Mouse (Mus musculus): ENCODE measurements around the gene Xrra1. TPM values are rescaled to one million over a fixed set of nuclear protein-coding genes. Genes with fewer than 3 reads are reported as not detected.

The Xrra1 gene
- polyA plus RNA-seq, 1 experiment = not detected

DNA sequence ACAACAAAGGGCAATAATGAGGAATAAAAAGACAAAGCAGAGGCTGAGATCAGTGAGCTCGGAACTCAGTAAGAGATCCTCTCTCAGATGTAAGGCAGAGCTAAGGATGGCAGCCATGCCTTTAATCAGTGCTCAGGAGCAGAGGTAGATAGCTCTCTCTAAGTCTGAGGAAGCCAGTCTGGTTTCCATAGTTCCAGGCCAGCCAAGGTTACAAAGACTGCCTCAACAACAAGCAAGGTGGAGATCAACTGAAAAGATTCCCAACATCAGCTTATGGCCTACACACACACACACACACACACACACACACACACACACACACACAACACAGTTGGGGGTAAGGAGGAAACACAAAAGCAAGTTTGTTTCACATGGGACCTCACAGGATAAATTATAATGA, 7.8 kb upstream of the Xrra1 start:
- Histone ChIP-seq H3K27ac (ENCODE audit: insufficient read depth, low read depth, low read length) (no peak overlapping the region), H3K36me3 (ENCODE audit: control insufficient read depth, insufficient read depth, low read length) (peaks cover 34% of the 10 kb centered on the region), H3K4me3 (ENCODE audit: low read depth, low read length) (no peak overlapping the region), H3K4me1 (ENCODE audit: control insufficient read depth, insufficient read depth, insufficient read length, low read length) (no peaks in the 10 kb centered on the region; the same call in 1 of the 2 replicates), H3K27me3 (ENCODE audit: control insufficient read depth, insufficient read depth, low read length) (no peaks in the 10 kb centered on the region)
- WGBS = 64% methylated on average over 1 of the region's 1 CpGs
- no peak for TF ChIP-seq POLR2A (IDR thresholded peaks at IDR 0.05; ENCODE audit: low read depth, low read length)
- no peak for TF ChIP-seq CTCF (IDR thresholded peaks at IDR 0.05; ENCODE audit: extremely low read depth, insufficient read length, insufficient replicate concordance, low read depth, low read length)

DNA sequence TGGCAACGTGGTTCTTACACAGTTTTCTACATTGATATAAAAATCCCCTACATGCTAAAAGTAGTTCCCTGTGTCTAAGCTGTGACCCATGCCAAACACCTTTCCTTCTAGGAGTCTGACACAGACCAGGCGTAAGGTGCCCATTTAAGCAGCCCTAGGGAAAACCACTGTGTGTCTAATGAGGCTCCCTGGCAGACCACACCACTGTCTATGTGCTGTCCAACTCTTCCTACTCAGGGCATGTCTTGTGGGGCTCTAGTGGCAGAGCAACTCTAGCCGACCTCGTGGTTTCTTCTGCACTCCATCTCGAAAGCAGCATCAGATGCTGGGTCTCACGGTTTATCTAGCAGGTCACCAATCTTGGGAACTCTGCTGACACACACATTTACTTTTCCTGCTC, 7.3 kb upstream of the Xrra1 start:
- TF ChIP-seq CTCF (IDR thresholded peaks at IDR 0.05; ENCODE audit: extremely low read depth, insufficient read length, insufficient replicate concordance, low read depth, low read length) (no peak), POLR2A (IDR thresholded peaks at IDR 0.05; ENCODE audit: low read depth, low read length) (no peak)
- H3K36me3 ChIP-seq (ENCODE audit: control insufficient read depth, insufficient read depth, low read length) = peaks cover 31% of the 10 kb centered on the region
- WGBS = 73% methylated on average over 6 of the region's 6 CpGs
- H3K27ac ChIP-seq (ENCODE audit: insufficient read depth, low read depth, low read length) = no peak overlapping the region
- H3K4me3 ChIP-seq (ENCODE audit: low read depth, low read length) = no peak overlapping the region
- no peaks in the 10 kb centered on the region for H3K27me3 ChIP-seq (ENCODE audit: control insufficient read depth, insufficient read depth, low read length)
- no peaks in the 10 kb centered on the region for H3K4me1 ChIP-seq (ENCODE audit: control insufficient read depth, insufficient read depth, insufficient read length, low read length)

DNA sequence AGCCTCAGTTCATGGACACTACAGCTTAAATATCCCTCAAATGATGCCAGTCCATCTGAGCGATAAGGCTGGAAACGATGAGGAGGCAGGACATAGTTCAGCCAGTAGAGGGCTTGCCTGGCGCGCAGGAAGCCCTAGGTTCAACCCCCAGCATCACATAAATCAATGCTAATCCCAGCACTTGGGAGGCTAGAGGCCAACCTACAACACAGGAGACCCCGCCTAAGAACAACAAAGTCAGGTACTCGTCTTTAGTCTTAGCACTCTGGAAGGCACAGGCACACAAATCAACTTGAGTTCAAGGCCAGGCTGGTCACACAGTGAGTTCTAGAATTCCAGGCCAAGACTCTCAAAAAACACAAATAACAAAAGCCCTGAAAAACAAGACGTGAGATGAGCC, 5.6 kb upstream of the Xrra1 start:
- 84% methylated on average over 7 of the region's 7 CpGs for WGBS
- Histone ChIP-seq H3K4me1 (ENCODE audit: control insufficient read depth, insufficient read depth, insufficient read length, low read length) (peaks cover 6% of the 10 kb centered on the region; the same call in 1 of the 2 replicates), H3K4me3 (ENCODE audit: low read depth, low read length) (no peak overlapping the region), H3K27me3 (ENCODE audit: control insufficient read depth, insufficient read depth, low read length) (no peaks in the 10 kb centered on the region), H3K36me3 (ENCODE audit: control insufficient read depth, insufficient read depth, low read length) (peaks cover 19% of the 10 kb centered on the region), H3K27ac (ENCODE audit: insufficient read depth, low read depth, low read length) (no peak overlapping the region)
- TF ChIP-seq POLR2A (IDR thresholded peaks at IDR 0.05; ENCODE audit: low read depth, low read length) = no peak
- TF ChIP-seq CTCF (IDR thresholded peaks at IDR 0.05; ENCODE audit: extremely low read depth, insufficient read length, insufficient replicate concordance, low read depth, low read length) = no peak

DNA sequence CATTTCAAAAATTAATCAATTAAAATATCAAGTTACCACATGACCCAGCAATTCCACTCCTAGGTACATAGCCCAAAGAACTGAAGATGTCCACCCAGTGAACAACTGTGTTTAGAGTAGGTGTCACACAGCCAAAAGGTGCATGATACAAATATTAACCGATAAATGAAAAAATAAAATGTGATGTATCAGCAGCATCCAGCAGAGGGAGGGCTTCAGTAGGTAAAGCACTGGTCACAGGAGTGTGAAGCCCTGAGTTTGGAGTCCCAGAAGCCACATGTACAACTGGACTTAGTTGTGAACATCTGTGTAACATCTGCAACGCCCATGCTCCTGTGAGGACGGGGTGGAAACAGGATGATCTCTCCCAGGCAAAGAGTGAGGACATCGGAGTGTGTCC, 4.6 kb upstream of the Xrra1 start:
- no peak overlapping the region for H3K27ac ChIP-seq (ENCODE audit: insufficient read depth, low read depth, low read length)
- peaks cover 6% of the 10 kb centered on the region; the same call in 1 of the 2 replicates for H3K4me1 ChIP-seq (ENCODE audit: control insufficient read depth, insufficient read depth, insufficient read length, low read length)
- 80% methylated on average over 4 of the region's 4 CpGs for WGBS
- TF ChIP-seq POLR2A (IDR thresholded peaks at IDR 0.05; ENCODE audit: low read depth, low read length) (no peak), CTCF (IDR thresholded peaks at IDR 0.05; ENCODE audit: extremely low read depth, insufficient read length, insufficient replicate concordance, low read depth, low read length) (no peak)
- peaks cover 15% of the 10 kb centered on the region for H3K36me3 ChIP-seq (ENCODE audit: control insufficient read depth, insufficient read depth, low read length)
- no peak overlapping the region for H3K4me3 ChIP-seq (ENCODE audit: low read depth, low read length)
- no peaks in the 10 kb centered on the region for H3K27me3 ChIP-seq (ENCODE audit: control insufficient read depth, insufficient read depth, low read length)

DNA sequence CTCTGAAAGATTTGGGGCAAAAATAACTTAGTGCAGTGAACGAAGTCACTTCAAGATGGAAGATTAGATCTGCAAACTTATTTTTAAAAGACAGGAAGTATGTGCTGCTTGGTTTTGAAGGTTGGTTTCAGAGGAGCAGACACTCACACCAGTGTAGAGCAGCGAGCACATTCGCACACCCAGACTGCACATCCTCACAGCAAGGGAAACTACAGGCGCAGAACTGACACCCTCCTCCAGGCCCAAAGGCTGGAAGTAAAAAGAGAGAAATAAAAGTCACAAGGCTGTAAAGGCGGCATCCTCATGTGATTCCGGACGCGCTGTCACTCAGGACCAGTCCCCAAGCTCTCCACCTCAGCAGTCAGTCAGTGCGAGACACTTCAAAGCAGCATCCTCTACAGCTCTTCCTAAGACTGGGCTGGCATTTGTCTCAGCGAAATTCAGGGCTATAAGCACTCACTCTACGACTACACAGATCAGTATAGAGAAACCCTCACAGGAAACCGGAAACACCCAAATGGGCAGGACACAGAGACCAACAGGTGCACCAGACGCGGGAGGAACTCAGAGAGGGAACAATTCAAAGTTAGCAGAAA, 2.6 kb upstream of the Xrra1 start:
- Histone ChIP-seq H3K27ac (ENCODE audit: insufficient read depth, low read depth, low read length) (peak overlapping the region; percentile 36), H3K27me3 (ENCODE audit: control insufficient read depth, insufficient read depth, low read length) (no peaks in the 10 kb centered on the region), H3K4me3 (ENCODE audit: low read depth, low read length) (peak overlapping the region; percentile 33; the same call in 1 of the 2 replicates), H3K4me1 (ENCODE audit: control insufficient read depth, insufficient read depth, insufficient read length, low read length) (peaks cover 6% of the 10 kb centered on the region; the same call in 1 of the 2 replicates), H3K36me3 (ENCODE audit: control insufficient read depth, insufficient read depth, low read length) (peaks cover 13% of the 10 kb centered on the region)
- 72% methylated on average over 14 of the region's 14 CpGs for WGBS
- TF ChIP-seq POLR2A (IDR thresholded peaks at IDR 0.05; ENCODE audit: low read depth, low read length) (no peak), CTCF (IDR thresholded peaks at IDR 0.05; ENCODE audit: extremely low read depth, insufficient read length, insufficient replicate concordance, low read depth, low read length) (no peak)

DNA sequence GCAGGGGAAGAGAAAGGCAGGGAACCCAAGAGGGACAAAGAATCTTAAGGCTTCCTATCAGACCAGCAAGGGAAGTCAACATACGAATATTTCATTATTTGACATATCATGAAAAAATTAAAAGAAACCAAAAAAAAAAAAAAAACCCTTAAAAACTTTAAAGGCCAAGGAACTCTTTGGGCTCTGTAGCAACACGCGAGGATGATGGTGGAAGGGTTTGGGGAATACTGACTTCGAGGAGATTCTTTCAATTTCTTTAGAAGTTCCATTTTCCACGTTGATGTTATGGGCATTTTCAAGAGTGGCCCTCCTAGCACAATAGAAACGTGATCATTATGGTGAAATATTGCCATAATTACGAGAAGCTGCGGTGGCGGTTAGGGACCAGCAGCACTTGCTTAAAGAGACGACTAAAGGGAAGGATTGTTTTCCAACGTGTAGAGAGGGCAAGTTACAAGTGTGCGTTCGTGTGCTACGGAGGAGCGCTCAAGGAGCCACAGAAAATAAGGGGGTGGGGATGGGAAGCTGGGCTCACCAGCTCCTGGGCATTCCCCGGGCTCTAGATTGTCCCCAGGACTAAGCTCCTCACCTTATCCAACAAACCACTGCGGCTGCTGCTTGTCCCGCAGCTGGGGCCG, 622 bp upstream of the Xrra1 start:
- 1% methylated on average over 19 of the region's 19 CpGs for WGBS
- TF ChIP-seq CTCF (IDR thresholded peaks at IDR 0.05; ENCODE audit: extremely low read depth, insufficient read length, insufficient replicate concordance, low read depth, low read length) (no peak), POLR2A (IDR thresholded peaks at IDR 0.05; ENCODE audit: low read depth, low read length) (no peak)
- Histone ChIP-seq H3K36me3 (ENCODE audit: control insufficient read depth, insufficient read depth, low read length) (peaks cover 13% of the 10 kb centered on the region), H3K4me3 (ENCODE audit: low read depth, low read length) (peak overlapping the region; percentile 86), H3K4me1 (ENCODE audit: control insufficient read depth, insufficient read depth, insufficient read length, low read length) (peaks cover 6% of the 10 kb centered on the region; the same call in 1 of the 2 replicates), H3K27ac (ENCODE audit: insufficient read depth, low read depth, low read length) (peak overlapping the region; percentile 45), H3K27me3 (ENCODE audit: control insufficient read depth, insufficient read depth, low read length) (no peaks in the 10 kb centered on the region)

DNA sequence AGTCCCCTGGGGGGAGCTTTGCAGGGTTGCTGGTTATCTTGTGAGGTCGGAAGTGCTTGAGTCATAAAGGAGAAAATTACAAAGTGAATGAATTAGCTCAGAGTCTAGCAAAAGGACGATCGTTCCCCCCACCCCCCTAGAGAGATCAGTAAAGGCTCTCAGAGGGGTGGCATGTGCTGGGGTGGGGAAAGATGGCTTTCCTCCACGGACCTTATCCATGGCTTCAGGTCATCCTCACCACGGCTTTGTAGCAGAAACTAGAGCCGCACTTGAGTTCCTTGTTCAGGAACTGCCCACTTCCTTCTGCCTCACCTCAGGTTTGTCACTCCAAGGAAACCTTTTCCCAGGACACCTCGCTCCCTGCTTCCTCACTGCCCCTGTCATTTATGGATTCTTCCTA, 4.4 kb downstream of the Xrra1 start, which contains the start of gene Spcs2:
Spcs2 (minus strand) TSS at position 101 of the 400 bp plus-strand sequence.
- TF ChIP-seq CTCF (IDR thresholded peaks at IDR 0.05; ENCODE audit: extremely low read depth, insufficient read length, insufficient replicate concordance, low read depth, low read length) = no peak
- TF ChIP-seq POLR2A (IDR thresholded peaks at IDR 0.05; ENCODE audit: low read depth, low read length) = no peak
- 58% methylated on average over 7 of the region's 7 CpGs for WGBS
- H3K4me1 ChIP-seq (ENCODE audit: control insufficient read depth, insufficient read depth, insufficient read length, low read length) = no peaks in the 10 kb centered on the region
- no peaks in the 10 kb centered on the region for H3K27me3 ChIP-seq (ENCODE audit: control insufficient read depth, insufficient read depth, low read length)
- no peak within 1 kb of the TSS for H3K27ac ChIP-seq (ENCODE audit: insufficient read depth, low read depth, low read length)
- no peak within 1 kb of the TSS for H3K4me3 ChIP-seq (ENCODE audit: low read depth, low read length)
- no peaks in the 10 kb centered on the region for H3K36me3 ChIP-seq (ENCODE audit: control insufficient read depth, insufficient read depth, low read length)

All from small intestine, adult 2 months (tissue).